Mouse (Mus musculus) embryonic facial prominence, embryonic 12.5 days (tissue): ENCODE data around the gene Cep350. TPM values are rescaled to one million over a fixed set of nuclear protein-coding genes. Genes with fewer than 3 reads are reported as not detected.

ENCODE experiments used
- ATAC-seq: fragments of 200-750 bp; cut with Nextera tagmentation; 2 replicates; pipeline ENCODE4 v1.8.0; 2017; ENCODE audit not compliant: insufficient number of reproducible peaks, insufficient read depth, low FRiP score, low TSS enrichment
- H3K27ac ChIP-seq: fragments of 300-500 bp; sonication (generic); 2 replicates; pipeline ENCODE4 v1.5.1; 2016; ENCODE audit warnings: mild to moderate bottlenecking
- H3K27me3 ChIP-seq: fragments of 300-500 bp; sonication (generic); 2 replicates; pipeline ENCODE4 v1.6.1; 2016; ENCODE audit warnings: mild to moderate bottlenecking, moderate library complexity
- H3K36me3 ChIP-seq: fragments of 300-500 bp; sonication (generic); 2 replicates; pipeline ENCODE4 v1.6.1; 2016; ENCODE audit warnings: mild to moderate bottlenecking
- H3K4me1 ChIP-seq: fragments of 300-500 bp; sonication (generic); 2 replicates; pipeline ENCODE4 v1.6.1; 2016
- H3K4me2 ChIP-seq: fragments of 300-500 bp; sonication (generic); replicated peaks from 2 replicates; pipeline ENCODE4 v1.6.1; 2016; ENCODE audit warnings: mild to moderate bottlenecking, moderate library complexity
- H3K4me3 ChIP-seq: fragments of 300-500 bp; sonication (generic); 2 replicates; pipeline ENCODE4 v1.5.1; 2016; ENCODE audit warnings: mild to moderate bottlenecking
- H3K9ac ChIP-seq: fragments of 300-500 bp; sonication (generic); 2 replicates; pipeline ENCODE4 v1.6.1; 2016; ENCODE audit warnings: mild to moderate bottlenecking, moderate library complexity
- H3K9me3 ChIP-seq: fragments of 300-500 bp; sonication (generic); 2 replicates; pipeline ENCODE4 v1.6.1; 2016; ENCODE audit warnings: mild to moderate bottlenecking, moderate library complexity
- WGBS: fragments of 180-500 bp; shearing (Covaris S2); methylation state at CpG from one replicate; pipeline ENCODE4 v1.1.7; 2016; 5-methylcytosine and 5-hydroxymethylcytosine counted together
- polyA plus RNA-seq: library from polyadenylated mRNA; unstranded; fragments of >200 nt; fragmentation: Nextera tagmentation; extraction: Ambion mirVana; gene quantifications from 2 replicates; pipeline ENCODE4 v1.2.1, GENCODE M21; 2016

Gene Cep350
- polyA plus RNA-seq, 1 experiment from 2014 or later = 15.6 TPM

- no peak overlapping the region for H3K4me3 ChIP-seq
- H3K9ac ChIP-seq = no peak overlapping the region
- H3K36me3 ChIP-seq = no peaks in the 10 kb centered on the region
- H3K27ac ChIP-seq = no peak overlapping the region
- no peak for ATAC-seq
- H3K9me3 ChIP-seq = no peaks in the 10 kb centered on the region
- 87% methylated on average over 4 of the region's 4 CpGs for WGBS
- H3K4me1 ChIP-seq = no peaks in the 10 kb centered on the region
- H3K27me3 ChIP-seq = no peaks in the 10 kb centered on the region
- H3K4me2 ChIP-seq = no peak overlapping the region
These were observed 146.9 kb downstream of the Cep350 start for GRCm38 (mm10) chr1:155825940-155826716.

- WGBS = 87% methylated on average over 5 of the region's 5 CpGs
- H3K27me3 ChIP-seq = no peaks in the 10 kb centered on the region
- no peak for ATAC-seq
- no peak overlapping the region for H3K9ac ChIP-seq
- no peaks in the 10 kb centered on the region for H3K4me1 ChIP-seq
- no peaks in the 10 kb centered on the region for H3K9me3 ChIP-seq
- H3K4me2 ChIP-seq = no peak overlapping the region
- no peak overlapping the region for H3K4me3 ChIP-seq
- H3K27ac ChIP-seq = no peak overlapping the region
- no peaks in the 10 kb centered on the region for H3K36me3 ChIP-seq
These were observed 152.4 kb downstream of the Cep350 start for GRCm38 (mm10) chr1:155820646-155821045.

GRCm38 (mm10) chr1:155816167-155816566 lies 156.9 kb downstream of the Cep350 start:
- no peak overlapping the region for H3K4me3 ChIP-seq
- H3K36me3 ChIP-seq = no peaks in the 10 kb centered on the region
- no peak overlapping the region for H3K9ac ChIP-seq
- H3K4me1 ChIP-seq = peaks cover 9% of the 10 kb centered on the region
- no peak for ATAC-seq
- no peak overlapping the region for H3K27ac ChIP-seq
- no peaks in the 10 kb centered on the region for H3K9me3 ChIP-seq
- 66% methylated on average over 2 of the region's 2 CpGs for WGBS
- H3K27me3 ChIP-seq = no peaks in the 10 kb centered on the region
- H3K4me2 ChIP-seq = no peak overlapping the region

DNA sequence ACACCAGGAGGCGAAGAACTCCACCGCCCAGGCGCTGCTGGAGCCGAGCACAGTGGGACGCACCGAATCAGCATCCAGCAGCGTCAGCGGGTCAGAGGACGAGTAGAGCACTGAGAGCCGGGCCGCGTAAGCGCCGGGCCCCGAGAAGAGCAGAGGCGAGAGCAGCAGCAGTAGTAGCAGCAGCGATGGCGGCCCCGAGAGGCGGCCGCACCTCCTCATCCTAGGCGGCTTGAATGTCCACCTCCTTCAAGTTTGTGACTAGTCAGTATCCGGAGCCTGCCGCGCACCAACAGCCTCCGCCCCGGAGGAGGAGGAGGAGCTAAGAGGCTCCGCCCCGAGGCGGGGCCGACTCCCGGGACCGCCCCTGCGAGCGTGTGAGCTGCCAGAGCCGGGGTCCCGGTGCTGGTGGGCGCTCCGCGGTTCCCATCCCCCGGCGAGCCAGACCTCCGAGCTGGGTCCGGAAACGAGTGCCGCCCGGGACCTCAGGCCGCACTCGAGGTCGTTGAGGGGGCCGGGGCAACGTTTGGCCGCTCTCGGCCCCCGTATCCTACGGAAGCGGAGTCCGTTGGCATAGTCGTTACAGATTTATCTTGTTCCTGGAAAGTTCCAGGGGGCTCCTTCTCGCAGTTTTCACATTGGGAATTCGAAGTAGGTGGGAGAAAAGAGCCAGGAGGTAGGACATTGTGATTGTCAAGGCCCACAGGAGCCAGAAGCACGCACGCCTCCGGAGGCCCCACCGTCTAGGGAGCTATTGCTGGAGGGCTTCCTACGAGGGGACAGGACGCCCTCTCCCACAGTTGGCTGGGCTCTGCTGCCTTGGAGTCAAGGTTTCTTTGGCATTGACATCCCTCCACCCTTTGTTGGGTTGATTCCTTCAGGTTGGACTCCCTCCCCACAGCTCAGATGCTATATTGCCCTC lies 160.2 kb downstream of the Cep350 start, which contains the start of gene Qsox1:
Gene Qsox1, minus strand, starts transcription at position 309 of the 919 bp plus-strand sequence.
- H3K9me3 ChIP-seq = no peaks in the 10 kb centered on the region
- H3K4me1 ChIP-seq = peaks cover 17% of the 10 kb centered on the region
- ATAC-seq = peak; percentile 86
- no peaks in the 10 kb centered on the region; the same call in 1 of the 2 replicates for H3K36me3 ChIP-seq
- peak within 1 kb of the TSS; percentile 70 for H3K4me3 ChIP-seq
- H3K27me3 ChIP-seq = no peaks in the 10 kb centered on the region
- WGBS = 1% methylated on average over 67 of the region's 67 CpGs
- peak within 1 kb of the TSS; percentile 63 for H3K9ac ChIP-seq
- peak within 1 kb of the TSS; percentile 61; the same call in 1 of the 2 replicates for H3K27ac ChIP-seq
- peak within 1 kb of the TSS; percentile 73 for H3K4me2 ChIP-seq

GRCm38 (mm10) chr1:155811995-155812580 lies 161.0 kb downstream of the Cep350 start:
- Histone ChIP-seq H3K4me2 (peak overlapping the region; percentile 73), H3K9ac (peak overlapping the region; percentile 63), H3K4me1 (peaks cover 17% of the 10 kb centered on the region), H3K27ac (peak overlapping the region; percentile 61; the same call in 1 of the 2 replicates), H3K36me3 (no peaks in the 10 kb centered on the region; the same call in 1 of the 2 replicates), H3K4me3 (peak overlapping the region; percentile 70), H3K27me3 (no peaks in the 10 kb centered on the region), H3K9me3 (no peaks in the 10 kb centered on the region)
- 4% methylated on average over 22 of the region's 22 CpGs for WGBS
- ATAC-seq = peak; percentile 22

GRCm38 (mm10) chr1:155810616-155811015 lies 162.4 kb downstream of the Cep350 start:
- H3K27ac ChIP-seq = peak overlapping the region; percentile 24; the same call in 1 of the 2 replicates
- peaks cover 17% of the 10 kb centered on the region for H3K4me1 ChIP-seq
- H3K4me2 ChIP-seq = no peak overlapping the region
- WGBS = 39% methylated on average over 7 of the region's 7 CpGs
- no peak overlapping the region for H3K4me3 ChIP-seq
- H3K9ac ChIP-seq = no peak overlapping the region
- no peak for ATAC-seq
- no peaks in the 10 kb centered on the region for H3K9me3 ChIP-seq
- no peaks in the 10 kb centered on the region; the same call in 1 of the 2 replicates for H3K36me3 ChIP-seq
- H3K27me3 ChIP-seq = no peaks in the 10 kb centered on the region

DNA sequence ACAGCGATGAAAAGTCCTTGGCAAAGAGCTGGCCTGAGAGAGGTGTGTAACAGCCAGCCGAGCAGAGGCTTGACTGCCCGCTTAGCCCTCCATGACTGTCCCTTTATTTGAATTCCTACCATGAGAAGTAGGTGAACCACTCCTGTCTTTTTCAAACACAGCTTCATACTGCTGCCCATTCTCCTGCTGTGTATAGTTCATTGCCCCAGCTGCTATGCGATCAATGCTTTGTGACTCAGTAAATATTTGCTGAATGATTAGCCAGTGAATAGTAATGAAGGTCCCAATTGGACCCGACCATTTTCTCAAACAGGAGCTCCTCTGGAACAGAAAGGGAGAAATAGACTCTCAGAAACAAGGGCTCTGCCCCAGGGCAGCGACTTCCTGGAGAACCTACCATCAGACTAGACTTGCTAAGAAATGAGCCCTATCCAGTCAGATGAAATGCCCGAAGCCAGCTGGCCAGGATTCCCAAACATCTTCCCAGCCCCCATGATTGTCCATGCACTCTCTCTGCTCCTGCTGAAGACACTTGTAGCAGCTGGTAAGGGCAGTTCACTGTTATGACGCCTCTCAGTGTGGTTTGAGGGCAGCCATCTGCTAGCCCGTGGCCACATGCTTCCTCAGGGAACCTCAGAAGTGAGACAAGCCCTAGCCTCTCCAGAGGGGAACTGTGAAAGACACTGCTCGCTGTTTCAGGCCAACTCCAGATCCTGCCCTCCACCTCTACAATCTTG lies 163.2 kb downstream of the Cep350 start:
- Histone ChIP-seq H3K4me1 (peaks cover 17% of the 10 kb centered on the region), H3K36me3 (no peaks in the 10 kb centered on the region; the same call in 1 of the 2 replicates), H3K9ac (no peak overlapping the region), H3K9me3 (no peaks in the 10 kb centered on the region), H3K4me3 (no peak overlapping the region), H3K27ac (no peak overlapping the region), H3K4me2 (no peak overlapping the region), H3K27me3 (no peaks in the 10 kb centered on the region)
- no peak for ATAC-seq
- WGBS = 70% methylated on average over 10 of the region's 10 CpGs

DNA sequence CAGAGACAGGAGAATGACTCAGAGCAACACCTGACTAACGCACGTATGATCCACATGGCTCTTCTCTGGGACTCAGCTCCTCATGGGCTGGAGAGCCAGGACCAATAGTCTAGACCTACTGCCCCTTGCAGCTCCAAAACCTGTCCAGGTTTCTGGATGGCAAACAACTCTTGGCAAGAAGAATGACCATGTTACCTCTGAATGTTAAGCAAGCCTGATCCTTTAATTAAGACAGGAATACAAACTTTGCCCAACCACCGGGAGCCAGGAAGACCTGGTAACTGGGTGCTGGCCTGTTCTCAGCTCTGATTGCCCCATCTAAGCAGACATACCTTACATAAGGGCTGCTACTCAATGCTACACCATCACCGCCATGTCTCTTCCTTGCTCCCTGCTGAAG lies 164.8 kb downstream of the Cep350 start:
- Histone ChIP-seq H3K4me2 (no peak overlapping the region), H3K27ac (no peak overlapping the region), H3K4me1 (peaks cover 17% of the 10 kb centered on the region), H3K4me3 (no peak overlapping the region), H3K36me3 (no peaks in the 10 kb centered on the region; the same call in 1 of the 2 replicates), H3K9me3 (no peaks in the 10 kb centered on the region), H3K9ac (no peak overlapping the region), H3K27me3 (no peaks in the 10 kb centered on the region)
- WGBS = 95% methylated on average over 4 of the region's 4 CpGs
- no peak for ATAC-seq

DNA sequence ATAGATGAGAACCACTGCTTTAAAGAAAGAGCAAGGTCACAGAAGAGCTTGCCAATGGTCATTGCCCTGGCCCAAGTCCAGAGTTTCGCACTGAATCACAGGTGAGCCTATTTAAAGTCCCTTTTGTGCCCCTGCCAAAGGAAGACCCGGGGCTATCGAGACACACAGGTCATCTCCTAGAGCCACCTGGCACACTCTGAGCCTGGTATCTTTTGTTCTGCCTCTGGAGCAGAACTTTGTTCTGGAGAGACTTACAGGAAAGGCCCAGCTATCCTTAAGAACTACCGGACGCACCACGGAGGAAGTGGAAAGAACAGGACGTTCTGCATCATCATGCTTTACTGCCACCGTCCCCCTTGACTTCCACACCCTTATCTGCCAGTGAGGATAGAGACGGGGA lies 167.4 kb downstream of the Cep350 start:
- ATAC-seq = no peak
- no peaks in the 10 kb centered on the region for H3K9me3 ChIP-seq
- H3K27me3 ChIP-seq = no peaks in the 10 kb centered on the region
- no peak overlapping the region for H3K4me2 ChIP-seq
- H3K27ac ChIP-seq = no peak overlapping the region
- 94% methylated on average over 9 of the region's 9 CpGs for WGBS
- H3K9ac ChIP-seq = no peak overlapping the region
- H3K4me3 ChIP-seq = no peak overlapping the region
- peaks cover 4% of the 10 kb centered on the region for H3K36me3 ChIP-seq
- H3K4me1 ChIP-seq = peaks cover 4% of the 10 kb centered on the region; the same call in 1 of the 2 replicates

DNA sequence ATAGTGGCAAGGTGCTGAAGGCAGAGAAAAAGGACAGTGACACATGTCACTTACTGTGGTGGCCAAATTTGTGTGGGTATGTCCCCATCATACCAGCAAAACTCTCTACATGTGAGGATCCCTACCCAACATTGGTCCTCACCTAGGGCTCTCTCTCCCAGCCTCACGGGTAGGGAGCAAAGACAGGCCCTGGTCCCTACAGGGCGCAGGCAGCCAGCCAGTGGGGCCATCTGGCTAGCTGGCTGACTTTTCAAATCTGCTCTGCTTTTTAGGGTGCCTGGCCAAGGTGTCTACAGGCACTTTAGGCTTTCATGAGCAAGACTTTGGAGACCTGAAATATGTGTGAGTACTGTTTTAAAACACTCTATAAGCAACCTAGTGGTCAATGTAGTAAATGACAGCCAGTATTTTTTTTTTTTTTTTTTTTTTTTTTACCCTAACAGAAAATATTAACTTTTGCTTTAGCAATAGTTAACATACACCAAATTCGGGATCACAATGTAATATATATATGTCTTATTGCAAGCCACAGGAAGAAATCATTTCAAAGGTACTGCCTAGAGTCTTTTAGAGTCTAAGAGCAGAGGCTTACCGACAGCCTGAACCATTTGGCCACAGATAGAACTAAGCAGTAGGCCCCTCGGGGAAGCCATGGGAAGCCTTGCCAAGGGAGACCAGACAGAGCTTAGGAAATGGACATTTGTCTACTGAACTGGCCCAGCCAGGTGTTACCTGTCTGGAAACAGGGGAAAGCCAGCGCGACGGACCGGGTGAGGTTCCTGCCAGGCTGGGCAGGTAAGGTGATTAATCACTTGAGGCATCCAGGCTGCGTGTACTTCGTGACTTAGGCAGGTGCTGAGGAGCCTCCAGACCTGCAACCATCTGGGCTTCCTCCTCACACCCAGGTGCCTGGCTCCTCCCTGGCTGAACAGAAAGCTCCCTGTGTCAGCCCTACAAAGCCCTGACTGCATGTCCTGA lies 171.8 kb downstream of the Cep350 start:
- Histone ChIP-seq H3K9me3 (no peaks in the 10 kb centered on the region), H3K36me3 (peaks cover 8% of the 10 kb centered on the region; the same call in 1 of the 2 replicates), H3K27ac (no peak overlapping the region), H3K4me1 (no peaks in the 10 kb centered on the region), H3K4me3 (no peak overlapping the region), H3K4me2 (no peak overlapping the region), H3K27me3 (no peaks in the 10 kb centered on the region), H3K9ac (no peak overlapping the region)
- ATAC-seq = no peak
- WGBS = 87% methylated on average over 11 of the region's 11 CpGs
